Mouse (Mus musculus): ENCODE data around the gene Pgr. TPM values are rescaled to one million over a fixed set of nuclear protein-coding genes. Genes with fewer than 3 reads are reported as not detected.
A peak's percentile ranks its signal among the peaks of the same experiment; 100 is the strongest.

The Pgr gene
- total RNA-seq, 2 experiments from 2014 or later, result 10.5 to 10.8 TPM

- no peak for DNase-seq (ENCODE audit: low spot score in 2 of 2)
- TF ChIP-seq CTCF (conservative IDR thresholded peaks at IDR 0.05), result no peak
- H3K4me3 ChIP-seq, result no peak overlapping the region
- no peak overlapping the region for H3K27ac ChIP-seq
These were observed 70.6 kb downstream of the Pgr start for GRCm38 (mm10) chr9:8970240-8970639.

- DNase-seq (ENCODE audit: low spot score in 2 of 2), result no peak
- Histone ChIP-seq H3K4me3 (no peak within 1 kb of the TSS), H3K27ac (no peak within 1 kb of the TSS)
- no peak for TF ChIP-seq CTCF (conservative IDR thresholded peaks at IDR 0.05)
These were observed 71.9 kb downstream of the Pgr start, which contains the start of gene Gm16485 for GRCm38 (mm10) chr9:8971491-8971890. TSS of gene Gm16485 (plus strand) at chr9:8971791.

- no peak overlapping the region for H3K4me3 ChIP-seq
- TF ChIP-seq CTCF (conservative IDR thresholded peaks at IDR 0.05), result no peak
- H3K27ac ChIP-seq, result no peak overlapping the region
- DNase-seq (ENCODE audit: low spot score in 2 of 2), result peak in 1 of 2 experiments; percentile 7
These were observed 78.1 kb downstream of the Pgr start for GRCm38 (mm10) chr9:8977775-8978174.

GRCm38 (mm10) chr9:8982315-8982714, 82.7 kb downstream of the Pgr start:
- Histone ChIP-seq H3K27ac (no peak overlapping the region), H3K4me3 (no peak overlapping the region)
- no peak for TF ChIP-seq CTCF (conservative IDR thresholded peaks at IDR 0.05)
- no peak for DNase-seq (ENCODE audit: low spot score in 2 of 2)

DNA sequence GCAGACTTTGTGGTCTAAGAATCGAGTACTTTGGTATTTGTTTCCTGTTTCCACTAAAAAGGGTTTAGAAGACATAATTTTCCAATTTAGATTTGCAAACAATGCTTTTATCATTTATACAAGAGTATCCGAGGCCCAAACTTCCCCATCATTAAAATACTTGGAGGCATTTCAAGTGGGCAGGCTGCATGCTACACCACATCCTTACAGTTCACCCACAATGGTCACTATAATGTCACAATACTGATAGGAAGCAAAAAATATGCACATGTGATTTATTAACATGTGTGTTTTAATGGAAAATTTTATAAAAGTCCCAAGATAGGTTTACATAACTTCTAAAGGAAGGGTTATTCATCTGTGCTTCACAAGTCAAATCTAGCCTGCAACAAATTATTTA, 96.9 kb downstream of the Pgr start:
- TF ChIP-seq CTCF (conservative IDR thresholded peaks at IDR 0.05), result no peak
- no peak overlapping the region for H3K4me3 ChIP-seq
- H3K27ac ChIP-seq, result no peak overlapping the region
- no peak for DNase-seq (ENCODE audit: low spot score in 2 of 2)

- peak; percentile 77 for TF ChIP-seq CTCF (conservative IDR thresholded peaks at IDR 0.05)
- peak in 1 of 2 experiments; percentile 4 for DNase-seq (ENCODE audit: low spot score in 2 of 2)
- Histone ChIP-seq H3K4me3 (no peak overlapping the region), H3K27ac (no peak overlapping the region)
These were observed 101.5 kb downstream of the Pgr start for GRCm38 (mm10) chr9:9001170-9001569.

GRCm38 (mm10) chr9:9015108-9015507, 115.5 kb downstream of the Pgr start:
- H3K4me3 ChIP-seq, result no peak overlapping the region
- no peak for DNase-seq (ENCODE audit: low spot score in 2 of 2)
- H3K27ac ChIP-seq, result no peak overlapping the region
- TF ChIP-seq CTCF (conservative IDR thresholded peaks at IDR 0.05), result no peak

Other genes starting within 250 kb of the Pgr start
- 1 to 10 TPM; 6.8 TPM for gene Gm16485, start 72.0 kb downstream of the Pgr start, total RNA-seq (2021)

All from layer of hippocampus, adult 2 months (tissue).